Mouse (Mus musculus): ENCODE data around the gene Gm20431.

Gm20431 gene

GRCm38 (mm10) chr2:167688498-167689451, 27.5 kb upstream of the Gm20431 start, which contains the start of gene Cebpb:
TSS of gene Cebpb (plus strand) at chr2:167688915.
- peak; percentile 54 to 60 for DNase-seq

GRCm38 (mm10) chr2:167688126-167688497, 26.8 kb upstream of the Gm20431 start:
- DNase-seq: no peak

GRCm38 (mm10) chr2:167687651-167688101, 26.4 kb upstream of the Gm20431 start:
- no peak for DNase-seq

- no peak for DNase-seq
Measured at GRCm38 (mm10) chr2:167687250-167687586, 25.9 kb upstream of the Gm20431 start.

- DNase-seq: no peak
Measured at GRCm38 (mm10) chr2:167686382-167687249, 25.3 kb upstream of the Gm20431 start.

GRCm38 (mm10) chr2:167685865-167686264, 24.6 kb upstream of the Gm20431 start:
- DNase-seq: no peak

- peak; percentile 92 to 99 for DNase-seq
Measured at GRCm38 (mm10) chr2:167685137-167685536, 23.8 kb upstream of the Gm20431 start.

GRCm38 (mm10) chr2:167683721-167684120, 22.4 kb upstream of the Gm20431 start:
- DNase-seq: no peak

GRCm38 (mm10) chr2:167680657-167681056, 19.4 kb upstream of the Gm20431 start:
- DNase-seq: peak; percentile 34 to 43

- peak; percentile 78 to 80 for DNase-seq
Measured at GRCm38 (mm10) chr2:167679902-167680430, 18.7 kb upstream of the Gm20431 start.

- no peak for DNase-seq
Measured at GRCm38 (mm10) chr2:167678600-167678999, 17.3 kb upstream of the Gm20431 start.

GRCm38 (mm10) chr2:167675120-167675909, 14.0 kb upstream of the Gm20431 start:
- DNase-seq: no peak

GRCm38 (mm10) chr2:167672212-167672685, 11.0 kb upstream of the Gm20431 start:
- no peak for DNase-seq

- DNase-seq: no peak
Measured at GRCm38 (mm10) chr2:167671101-167671633, 9.9 kb upstream of the Gm20431 start.

GRCm38 (mm10) chr2:167669398-167669797, 8.1 kb upstream of the Gm20431 start:
- DNase-seq: no peak

- no peak for DNase-seq
Measured at GRCm38 (mm10) chr2:167668426-167668825, 7.1 kb upstream of the Gm20431 start.

- no peak for DNase-seq
Measured at GRCm38 (mm10) chr2:167665972-167666713, 4.8 kb upstream of the Gm20431 start.

GRCm38 (mm10) chr2:167662713-167663112, 1.4 kb upstream of the Gm20431 start:
- DNase-seq: no peak

GRCm38 (mm10) chr2:167660611-167660971, 705 bp downstream of the Gm20431 start:
- no peak for DNase-seq

GRCm38 (mm10) chr2:167659847-167660610, 1.3 kb downstream of the Gm20431 start:
- peak in 1 of 2 experiments; percentile 49 for DNase-seq

Measured in cerebellum, postnatal 36 days (tissue).